Comparison of ENCODE assay signal across 17 mouse cellular contexts in the genomic region with DNA sequence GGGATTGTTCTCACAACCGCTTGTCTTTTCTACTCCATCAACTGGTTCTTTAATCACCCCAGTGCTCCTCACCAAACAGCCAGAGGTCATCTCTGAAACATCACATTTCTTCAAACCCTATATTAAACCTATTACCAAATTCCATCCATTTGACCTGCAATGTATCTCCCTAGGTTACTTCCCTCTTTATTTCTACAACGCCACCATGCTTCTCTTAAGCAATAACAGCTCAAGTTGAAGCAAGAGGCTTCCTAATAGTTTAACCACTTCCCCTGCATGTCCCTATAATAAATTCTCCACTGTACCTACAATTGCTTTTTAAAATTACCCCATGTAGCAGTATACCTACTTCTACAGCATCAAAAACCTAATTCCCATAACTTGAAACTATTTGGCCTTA.
"Had no signal": no experiment of that assay in that cellular context is flagged by ENCODE, and none has a peak within 500 bp of the region (broad histone marks: within the 10 kb centered on the region; RNA-seq: fewer than 3 reads in every experiment).

No protein-coding gene starts in this region.

- H3K27ac ChIP-seq: kidney, postnatal 0 days; layer of hippocampus, adult 2 months; liver, embryonic 14.5 days; lung, embryonic 15.5 days; macrophage; neural tube, embryonic 13.5 days had no signal

- H3K9ac ChIP-seq: liver, embryonic 14.5 days; lung, embryonic 15.5 days; neural tube, embryonic 13.5 days had no signal

- H3K27me3 ChIP-seq: lung, embryonic 15.5 days; neural tube, embryonic 13.5 days had no signal

- DNase-seq: kidney, adult 2 months; kidney, postnatal 25 days; layer of hippocampus, adult 9-11 months; lung, adult 18-20 months; lung, postnatal 10 days; midbrain, embryonic 14.5 days; thymus, adult 2 months; thymus, postnatal 14 days; thymus, postnatal 4 days had no signal

- H3K9me3 ChIP-seq: lung, embryonic 15.5 days had no signal

- H3K36me3 ChIP-seq: lung, embryonic 15.5 days had no signal

- H3K4me1 ChIP-seq: lung, embryonic 15.5 days; neural tube, embryonic 13.5 days had no signal

- H3K4me2 ChIP-seq: lung, embryonic 15.5 days; midbrain, embryonic 11.5 days; neural tube, embryonic 13.5 days had no signal

- H3K4me3 ChIP-seq: layer of hippocampus, adult 2 months; lung, embryonic 15.5 days; myocyte; neural tube, embryonic 13.5 days had no signal
